Mouse (Mus musculus): ENCODE measurements around the gene D630036H23Rik. TPM values are rescaled to one million over a fixed set of nuclear protein-coding genes. Genes with fewer than 3 reads are reported as not detected.
"Not testable (repeated sequence)": the region's sequence is repeated elsewhere in the genome, so short reads cannot be mapped to it uniquely, and the experiment has no call there.

D630036H23Rik gene
- total RNA-seq (2021) = 1 to 10 TPM; 1.7 TPM

DNA sequence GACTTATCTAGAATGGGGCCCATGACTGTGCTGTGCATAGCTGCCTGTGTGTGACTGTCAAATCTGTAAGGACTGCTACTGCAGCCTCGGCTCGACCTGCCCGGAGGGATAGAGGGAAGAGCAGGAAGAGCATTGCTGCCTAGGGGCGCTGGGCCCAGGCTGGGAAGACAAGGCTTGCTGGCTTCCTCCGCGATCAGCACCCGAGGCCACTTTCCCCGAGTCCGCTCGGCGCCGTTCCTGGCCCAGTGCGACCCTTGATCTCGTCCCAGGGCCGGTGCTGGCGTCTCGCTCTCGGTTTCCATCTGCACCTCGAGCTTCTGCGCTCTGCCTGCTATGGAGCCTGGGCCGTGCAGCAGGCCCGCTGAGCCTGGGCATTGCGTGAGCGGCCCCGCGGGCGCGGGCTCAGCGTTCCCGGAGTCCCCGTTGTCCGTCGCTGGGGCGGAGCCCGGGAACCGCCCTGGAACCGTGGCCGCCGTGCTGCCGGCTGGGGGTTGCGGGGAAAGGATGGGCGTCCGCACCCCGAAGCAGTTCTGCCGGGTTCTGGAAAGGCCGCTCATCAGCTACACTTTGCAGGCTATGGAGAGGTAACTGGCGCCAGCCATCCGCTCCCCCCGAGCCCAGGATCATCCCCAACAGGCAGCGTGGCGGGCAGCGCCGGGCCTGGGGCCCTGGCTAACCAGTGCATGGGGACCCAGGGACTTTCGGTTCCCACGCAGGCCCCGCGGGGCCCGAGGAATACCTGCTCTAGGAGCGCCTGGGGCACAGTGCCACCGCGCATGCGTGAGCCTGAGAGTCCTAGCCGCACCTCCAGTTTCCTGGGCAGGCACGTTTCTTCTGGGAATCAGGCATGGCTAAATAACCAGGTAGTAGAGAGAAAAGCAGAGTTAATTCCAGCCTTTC lies at the start of gene D630036H23Rik, which contains the start of gene Ispd:
Gene D630036H23Rik, minus strand, starts transcription at position 741 of the 900 bp plus-strand sequence.
Gene Ispd, plus strand, starts transcription at position 10 of the 900 bp plus-strand sequence.
- intact Hi-C loops (cut with DNase I) = loop anchor here (10.0 kb wide), 1 partner anchor 167 kb away; no protein-coding TSS in a partner anchor
- peak; percentile 82 for DNase-seq (ENCODE audit: low spot score)

DNA sequence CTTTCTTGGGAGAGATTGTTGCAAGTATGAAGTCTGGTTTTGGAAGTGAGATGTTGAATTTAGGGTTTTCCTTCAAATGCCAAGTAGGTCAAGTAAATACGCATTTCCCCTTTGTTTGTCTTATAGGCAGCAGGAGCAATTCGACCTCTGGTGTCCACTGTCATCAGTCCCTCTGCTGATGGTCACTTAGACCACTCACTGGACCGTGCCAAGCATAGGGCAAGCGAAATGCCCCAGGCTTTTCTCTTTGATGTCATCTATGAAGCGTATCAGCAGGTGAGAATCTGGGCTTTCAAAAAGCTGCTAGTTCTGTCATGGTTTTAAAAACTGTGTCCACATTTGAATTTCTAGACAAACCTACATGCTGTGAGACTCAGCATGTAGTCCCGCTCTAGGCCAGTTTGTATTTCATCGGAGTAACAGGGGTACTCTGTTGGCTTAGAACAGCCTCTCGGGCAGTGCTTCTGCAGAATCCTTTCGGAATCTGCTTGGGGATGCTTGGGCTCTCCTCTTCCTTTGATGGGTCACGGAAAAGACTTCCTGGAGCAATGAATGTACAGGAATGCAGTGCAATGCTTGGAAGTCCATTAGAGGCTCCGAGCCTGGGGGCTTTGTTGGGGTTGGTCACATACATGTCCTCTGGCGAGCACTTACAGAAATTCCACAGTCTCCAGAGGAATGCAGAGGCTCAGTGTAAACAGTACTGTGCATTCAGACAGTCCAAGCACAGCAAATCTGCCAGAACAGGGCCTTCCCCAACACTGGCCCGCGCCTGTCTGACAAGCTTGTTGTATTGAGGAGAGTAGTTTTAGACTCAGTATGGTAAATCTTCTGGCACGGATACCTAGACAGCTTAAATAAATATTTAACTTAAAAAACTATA lies 44.4 kb upstream of the D630036H23Rik start:
- no peak for DNase-seq (ENCODE audit: low spot score)
- intact Hi-C loops (cut with DNase I) = no loop called here

DNA sequence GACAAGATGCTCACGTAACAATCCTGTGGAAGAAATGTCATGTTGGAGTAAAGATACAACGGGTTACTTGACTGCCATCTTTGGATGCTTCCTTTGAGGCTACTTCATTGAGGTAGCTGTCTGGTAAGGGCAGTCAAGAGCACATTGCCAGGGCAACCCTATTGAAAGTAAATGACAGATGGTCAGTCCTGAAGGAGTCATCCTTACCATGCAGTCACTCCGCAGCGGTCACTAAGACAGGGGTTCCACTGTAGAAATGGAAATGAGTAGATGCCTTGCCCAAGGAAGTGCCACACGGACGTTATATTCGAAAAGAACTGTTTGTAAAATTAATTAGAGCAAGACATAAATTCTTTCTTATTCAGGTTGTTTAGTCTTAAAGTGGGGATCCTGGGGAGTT lies 43.3 kb upstream of the D630036H23Rik start:
- DNase-seq (ENCODE audit: low spot score) = no peak
- intact Hi-C loops (cut with DNase I) = no loop called here

DNA sequence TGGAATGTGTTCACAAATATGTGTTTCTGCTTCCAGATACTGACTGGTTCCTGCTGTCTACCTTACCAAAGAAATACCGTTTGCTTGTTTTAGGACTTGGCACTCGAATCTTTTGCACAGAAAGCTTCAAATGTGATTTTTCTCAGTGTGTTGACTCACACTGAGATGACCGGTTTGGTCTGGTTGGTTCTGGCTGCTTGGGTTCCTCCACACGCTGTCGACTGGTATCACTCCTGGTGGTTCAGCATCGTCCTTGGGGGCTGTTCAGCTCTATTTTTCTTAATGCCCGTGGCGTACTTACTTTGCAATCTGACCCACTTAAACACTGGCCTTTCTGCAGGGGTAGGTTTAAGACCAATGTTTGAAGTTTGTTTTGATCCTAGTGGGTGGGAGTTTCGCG lies 41.7 kb upstream of the D630036H23Rik start:
- DNase-seq (ENCODE audit: low spot score) = no peak
- intact Hi-C loops (cut with DNase I) = no loop called here

DNA sequence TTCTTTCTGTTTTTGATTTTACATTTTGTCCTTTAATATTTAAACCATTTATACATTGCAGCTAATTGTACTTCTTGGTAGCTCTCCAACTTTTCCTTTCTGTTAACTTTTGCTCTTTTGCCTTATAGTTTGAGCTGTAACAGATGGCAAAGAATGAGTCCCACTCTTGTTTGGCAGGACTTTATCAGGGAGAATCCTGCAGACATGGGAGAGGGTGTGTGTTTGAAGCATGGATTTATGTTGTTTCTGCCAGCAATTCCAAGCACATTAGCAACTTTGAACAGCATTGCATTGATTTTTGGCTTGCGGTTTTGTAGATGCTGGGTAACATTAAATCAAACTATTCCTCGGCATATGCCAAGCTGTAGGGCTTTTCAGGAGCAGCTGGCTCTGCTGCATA lies 13.1 kb upstream of the D630036H23Rik start:
- DNase-seq (ENCODE audit: low spot score) = no peak
- intact Hi-C loops (cut with DNase I) = no loop called here

DNA sequence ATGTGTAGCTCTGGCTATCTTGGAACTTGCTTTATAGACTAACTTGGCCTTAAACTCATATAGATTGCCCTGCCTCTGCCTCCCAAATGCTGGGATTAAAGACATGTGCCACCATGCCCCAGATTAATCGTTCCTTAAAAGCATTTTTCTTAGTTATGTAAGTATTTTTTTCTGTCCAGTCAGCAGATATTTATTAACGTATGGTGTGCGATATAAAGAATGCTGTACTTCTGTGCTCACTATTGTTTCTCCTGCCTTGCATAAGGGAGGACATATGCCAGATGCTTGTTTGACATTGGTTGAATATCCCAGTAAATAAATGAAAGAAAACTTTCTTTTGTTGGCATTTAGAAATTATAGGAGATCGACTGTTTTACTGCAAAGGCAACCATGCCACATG lies 5.0 kb upstream of the D630036H23Rik start:
- intact Hi-C loops (cut with DNase I) = loop anchor here (10.0 kb wide), 1 partner anchor 172 kb away; no protein-coding TSS in a partner anchor

DNA sequence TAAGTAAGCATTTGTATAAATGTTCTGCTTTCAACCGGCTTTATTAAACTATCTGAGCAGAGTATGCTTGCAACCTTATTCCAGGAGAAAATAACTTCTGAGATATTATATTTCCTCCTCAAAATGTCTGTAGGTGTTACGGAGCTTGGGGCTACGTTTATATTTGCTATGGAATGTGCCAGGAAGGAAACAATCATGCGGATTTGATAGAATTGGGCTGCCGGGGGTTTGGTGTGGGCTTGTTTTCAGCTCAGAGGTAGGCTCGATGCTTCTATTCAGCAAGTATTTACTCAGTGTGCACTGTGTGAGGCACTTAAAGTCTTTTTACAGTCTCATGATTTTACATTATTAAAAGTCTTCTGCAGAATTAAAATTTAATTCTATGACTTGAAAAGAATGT lies 3.4 kb upstream of the D630036H23Rik start:
- no peak for DNase-seq (ENCODE audit: low spot score)
- intact Hi-C loops (cut with DNase I) = loop anchor here (10.0 kb wide), 1 partner anchor 171 kb away; no protein-coding TSS in a partner anchor

More for the DNA sequence above, 5.0 kb upstream of the D630036H23Rik start:
- no peak for DNase-seq (ENCODE audit: low spot score)

DNA sequence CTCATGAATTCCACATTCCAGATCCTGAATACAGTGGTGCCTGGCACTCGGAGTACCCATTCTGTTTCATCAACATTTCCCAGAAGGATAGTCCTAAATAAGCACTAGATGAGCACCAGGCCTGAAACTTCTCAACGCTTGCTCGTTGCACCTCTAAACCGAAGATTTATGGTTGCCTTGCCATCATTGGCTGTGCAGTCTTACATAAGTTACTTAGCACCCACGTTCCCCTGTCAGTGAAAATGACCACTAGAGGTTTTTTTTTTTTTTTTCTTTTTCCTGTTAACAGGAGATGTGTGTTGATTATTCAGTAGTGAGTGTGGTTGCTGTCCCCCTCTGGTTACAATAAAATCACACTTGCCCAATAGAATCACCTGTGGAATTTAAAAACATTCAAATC lies 1.2 kb downstream of the D630036H23Rik start:
- intact Hi-C loops (cut with DNase I) = loop anchor here (10.0 kb wide), 1 partner anchor 166 kb away; no protein-coding TSS in a partner anchor
- no peak for DNase-seq (ENCODE audit: low spot score)

DNA sequence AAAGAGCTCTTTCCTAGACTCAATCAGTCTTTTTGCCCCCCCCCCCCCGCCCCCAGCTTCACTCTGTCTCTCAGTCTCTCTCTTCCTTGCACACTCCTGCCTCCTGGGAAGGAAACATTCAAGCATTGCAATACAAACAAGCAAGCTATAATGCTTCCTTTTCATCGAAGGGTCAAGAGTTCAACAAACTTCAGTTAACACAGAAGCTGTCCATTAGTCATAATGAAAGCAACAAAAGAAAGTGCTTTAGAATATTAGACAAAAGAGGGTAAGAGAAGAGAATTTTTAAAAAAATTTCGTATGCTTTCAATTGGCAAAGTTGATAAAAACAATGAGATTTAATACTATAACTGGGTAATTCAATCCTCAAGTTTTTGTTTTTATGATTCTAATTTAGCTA lies 1.7 kb downstream of the D630036H23Rik start:
- DNase-seq (ENCODE audit: low spot score) = no peak
- intact Hi-C loops (cut with DNase I) = loop anchor here (10.0 kb wide), 1 partner anchor 165 kb away; no protein-coding TSS in a partner anchor

DNA sequence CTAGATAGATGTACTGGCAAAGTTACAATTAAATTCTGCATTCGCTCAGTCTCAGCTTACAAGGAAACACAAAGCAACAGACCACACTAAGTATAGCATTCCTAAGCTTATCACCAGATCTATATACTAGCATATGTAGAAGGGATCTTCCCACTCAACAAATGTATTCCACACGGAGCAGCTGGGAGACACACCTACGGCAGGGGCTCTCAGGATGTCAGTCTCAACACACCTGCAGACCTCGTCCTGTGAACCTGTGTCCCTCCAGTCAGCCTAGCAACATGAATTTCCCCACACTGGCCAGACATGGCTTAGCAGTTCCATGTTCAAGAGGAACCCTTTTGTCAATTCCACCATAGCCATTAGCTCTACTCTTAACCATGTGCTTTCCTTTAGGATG lies 5.6 kb downstream of the D630036H23Rik start:
- intact Hi-C loops (cut with DNase I); DNase-seq (ENCODE audit: low spot score): not testable (repeated sequence)

DNA sequence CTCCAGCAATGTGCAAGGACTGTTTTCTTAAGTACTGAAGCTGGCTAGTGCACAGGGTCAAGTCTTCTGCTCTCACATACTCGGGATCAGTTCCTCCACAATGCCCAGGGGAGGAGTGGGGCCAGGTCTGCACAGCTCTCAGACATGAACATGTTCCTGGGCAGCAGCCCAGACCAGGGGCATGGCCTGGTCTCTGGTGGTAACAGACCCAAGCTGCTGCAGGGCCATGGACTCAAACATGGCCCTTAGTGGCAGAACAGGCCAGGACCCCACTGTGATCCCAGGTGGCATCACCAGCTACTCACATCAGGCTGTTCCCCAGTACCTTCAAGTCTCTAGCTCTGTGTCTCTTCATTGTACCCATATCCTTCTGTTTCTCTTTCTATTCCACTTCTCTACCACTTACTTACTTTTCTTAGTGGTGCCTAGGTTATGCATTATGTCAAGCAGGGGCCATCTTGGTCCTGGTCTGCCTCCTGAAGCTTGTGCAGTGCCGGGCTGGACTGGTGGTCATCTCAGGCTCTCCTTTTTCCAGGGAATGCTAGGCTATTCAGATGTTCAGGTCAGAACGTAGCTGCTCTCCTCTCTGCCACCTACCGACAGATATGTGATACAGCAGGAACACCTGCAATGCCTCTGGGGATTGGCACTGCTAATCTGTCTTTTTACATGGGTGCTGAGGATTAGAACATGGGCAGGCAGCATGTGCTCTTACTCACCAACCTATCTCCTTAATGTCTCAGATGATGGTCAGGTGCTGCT lies 8.6 kb downstream of the D630036H23Rik start:
- DNase-seq (ENCODE audit: low spot score) = no peak
- intact Hi-C loops (cut with DNase I) = no loop called here

DNA sequence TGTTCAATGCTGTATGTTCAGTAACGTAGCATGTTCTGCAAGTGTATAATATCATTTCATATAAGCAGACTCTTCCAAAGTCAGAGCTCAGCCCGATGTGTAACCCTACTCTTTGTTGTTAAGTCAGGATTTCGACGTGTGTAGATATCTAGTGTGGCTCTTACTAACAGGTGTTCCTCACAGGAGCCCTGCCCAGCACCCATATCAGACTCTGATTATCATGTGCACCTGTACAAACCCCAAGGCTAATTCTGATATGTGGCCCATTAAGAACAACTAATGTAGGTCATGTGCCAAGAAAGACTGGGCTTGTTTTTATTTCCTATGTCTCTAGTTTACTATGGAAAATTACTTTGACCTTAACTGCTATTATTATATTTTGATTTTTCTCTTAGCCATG lies 18.0 kb downstream of the D630036H23Rik start:
- intact Hi-C loops (cut with DNase I) = no loop called here
- no peak for DNase-seq (ENCODE audit: low spot score)

DNA sequence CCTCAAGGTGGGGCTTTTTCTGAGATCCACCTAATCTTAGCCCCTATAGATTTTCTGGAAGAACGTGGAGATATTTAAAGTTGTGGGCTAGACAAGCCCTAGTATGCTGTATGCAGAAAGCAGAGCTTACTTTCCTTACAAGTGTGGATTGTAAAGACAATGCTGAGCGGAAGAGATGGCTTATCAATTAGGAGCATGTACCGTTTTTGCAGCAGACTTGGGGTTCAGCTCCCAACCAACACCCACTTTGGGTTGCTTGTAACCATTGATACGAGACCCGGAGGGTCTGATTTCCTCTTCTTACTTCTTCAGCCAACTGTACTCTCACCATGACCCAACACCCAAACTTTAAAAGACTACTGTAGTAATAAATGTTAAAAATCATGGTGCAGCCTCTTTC lies 21.3 kb downstream of the D630036H23Rik start:
- intact Hi-C loops (cut with DNase I) = no loop called here
- no peak for DNase-seq (ENCODE audit: low spot score)

DNA sequence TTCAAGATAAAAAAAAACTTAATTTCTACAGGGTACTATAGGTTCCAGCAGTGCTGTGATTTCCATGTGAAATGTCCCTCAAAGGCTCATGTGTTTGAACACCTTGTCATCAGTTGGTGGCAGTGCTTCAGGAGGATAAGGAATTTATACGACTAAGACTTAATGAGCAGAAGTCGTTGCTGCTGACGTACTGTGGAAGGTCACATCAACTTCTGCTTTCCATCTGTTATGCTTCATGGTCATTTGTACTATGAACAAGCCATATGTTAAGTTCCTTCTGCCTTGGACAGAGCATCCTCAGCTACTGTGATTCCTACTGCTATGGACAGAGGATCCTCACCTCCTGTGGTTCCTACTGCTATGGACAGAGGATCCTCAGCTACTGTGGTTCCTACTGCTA lies 21.9 kb downstream of the D630036H23Rik start:
- DNase-seq (ENCODE audit: low spot score) = no peak
- intact Hi-C loops (cut with DNase I) = no loop called here

DNA sequence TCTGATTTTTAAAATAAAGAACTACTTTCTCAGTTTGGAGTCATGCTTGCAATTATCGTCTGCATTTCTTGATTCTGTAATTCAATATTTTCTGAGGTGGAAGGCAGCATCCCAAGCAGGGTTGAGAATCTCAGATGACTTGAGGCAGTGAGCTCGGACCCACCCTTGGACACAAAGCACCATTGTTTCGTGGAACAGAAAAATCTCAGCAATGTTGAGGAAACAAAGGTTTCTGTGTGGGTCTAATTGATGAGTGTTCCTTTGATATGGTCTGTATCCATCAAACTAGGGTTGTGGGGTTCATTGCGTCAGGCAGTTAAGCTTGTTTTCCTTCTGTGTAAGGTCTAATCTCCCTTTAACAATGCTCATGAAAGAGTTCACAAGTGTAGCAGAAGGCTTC lies 37.9 kb downstream of the D630036H23Rik start:
- DNase-seq (ENCODE audit: low spot score) = no peak
- intact Hi-C loops (cut with DNase I) = no loop called here

DNA sequence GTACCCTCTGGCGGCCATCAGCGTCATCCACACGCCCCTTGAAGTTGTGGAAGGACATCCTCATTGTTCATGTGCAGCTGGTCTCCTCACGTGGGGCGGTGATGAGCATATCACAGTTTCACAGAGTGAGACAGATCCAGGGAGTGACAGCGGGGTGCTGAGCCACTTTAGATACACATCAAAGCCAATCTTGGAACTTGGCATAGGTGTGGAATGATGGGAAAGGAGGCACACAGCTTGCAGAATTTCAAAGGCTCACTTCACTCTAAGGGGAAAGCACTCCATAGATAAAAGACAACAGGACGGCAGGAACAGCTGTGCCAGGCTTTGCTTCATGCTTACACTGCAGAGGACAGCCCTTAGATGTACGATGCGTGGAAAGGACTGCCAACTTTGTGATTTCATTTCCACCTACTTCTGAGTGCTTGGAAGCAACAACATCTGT lies 48.1 kb downstream of the D630036H23Rik start:
- no peak for DNase-seq (ENCODE audit: low spot score)
- intact Hi-C loops (cut with DNase I) = no loop called here

DNA sequence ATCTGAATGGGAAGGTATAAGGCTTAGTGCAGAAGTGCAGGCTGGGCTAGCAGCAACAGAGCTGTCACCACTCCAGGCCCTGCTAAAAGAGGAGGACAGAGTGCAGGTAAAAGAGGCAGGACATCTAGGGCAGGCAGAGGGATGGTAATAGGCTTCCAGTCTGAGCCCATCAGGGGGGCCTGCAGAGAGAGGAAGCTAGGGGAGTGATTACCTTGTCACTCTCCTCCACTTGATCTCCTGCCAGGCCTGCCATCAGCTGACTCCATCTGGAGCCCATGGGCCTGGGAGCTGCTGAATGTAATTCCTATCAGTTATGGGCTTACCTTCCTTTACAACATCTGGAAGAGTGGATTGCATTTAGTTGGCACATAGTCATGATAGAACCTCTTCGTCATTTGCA lies 49.3 kb downstream of the D630036H23Rik start:
- no peak for DNase-seq (ENCODE audit: low spot score)
- intact Hi-C loops (cut with DNase I) = no loop called here

Data from heart, postnatal 25 days (tissue).